Mouse (Mus musculus): ENCODE data around the gene 1110012L19Rik. TPM values are rescaled to one million over a fixed set of nuclear protein-coding genes. Genes with fewer than 3 reads are reported as not detected.
"Not testable (repeated sequence)": the region's sequence is repeated elsewhere in the genome, so short reads cannot be mapped to it uniquely, and the experiment has no call there.

The 1110012L19Rik gene
- total RNA-seq (2021) = 10 to 100 TPM; 15.3 to 15.6 TPM

DNA sequence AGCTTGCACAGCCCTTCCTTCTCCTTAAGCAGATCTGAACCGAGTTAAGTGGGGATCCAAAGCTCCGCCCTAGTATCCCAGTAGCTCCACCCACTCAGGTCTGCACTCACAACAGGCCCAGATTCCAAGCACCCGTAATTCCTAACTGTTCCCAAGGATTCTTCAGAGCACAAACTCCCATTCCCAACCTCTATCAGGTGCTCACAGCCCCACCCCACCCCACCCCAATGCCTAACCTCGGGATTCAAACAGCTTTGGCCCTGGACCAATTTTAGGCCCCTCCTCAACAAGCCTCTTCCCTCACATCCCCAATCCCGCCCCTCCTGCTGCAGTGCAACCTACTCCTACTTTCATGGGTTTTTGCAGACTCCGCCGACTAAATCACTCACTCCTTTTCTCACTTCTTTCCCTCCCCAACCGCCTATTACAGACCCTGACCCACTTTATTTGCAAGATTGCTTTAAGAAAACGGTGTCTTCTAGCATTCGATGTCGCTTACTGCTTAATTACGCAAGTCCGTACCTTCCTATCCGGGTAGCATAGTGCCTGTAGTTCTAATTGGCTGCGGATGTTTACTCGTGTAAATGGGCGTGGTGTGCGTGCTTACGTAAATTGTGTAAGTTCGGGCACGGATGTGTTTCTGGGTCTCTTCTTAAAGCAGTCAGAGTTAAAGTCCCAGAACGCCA, at the start of gene 1110012L19Rik:
1110012L19Rik (plus strand) TSS at position 602 of the 686 bp plus-strand sequence.
- intact Hi-C loops (cut with DNase I) = loop anchor here (10.0 kb wide), 1 partner anchor 89 kb away; the partner anchor contains the start of gene Tmem185a

DNA sequence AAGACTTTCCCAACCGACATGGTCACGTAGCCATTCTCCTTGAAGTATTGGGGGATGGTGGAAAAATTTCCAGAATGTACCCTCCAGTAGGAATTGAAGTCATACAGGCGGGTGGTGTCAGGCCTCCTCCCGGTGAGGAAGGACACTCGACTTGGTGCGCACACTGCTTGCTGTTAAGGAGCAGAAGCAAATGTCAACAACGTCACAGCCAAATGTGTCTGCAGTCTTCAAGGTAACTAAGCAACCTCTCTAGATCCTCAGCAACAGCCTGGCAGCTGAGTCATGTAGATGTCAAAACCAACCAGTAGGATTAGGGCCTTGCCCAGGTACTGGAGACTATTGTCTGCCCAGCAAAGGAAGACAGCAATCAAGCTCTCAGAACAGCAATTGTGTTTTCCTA, 22.7 kb upstream of the 1110012L19Rik start:
- DNase-seq = no peak
- intact Hi-C loops (cut with DNase I) = no loop called here

More for the DNA sequence above, at the start of gene 1110012L19Rik:
- DNase-seq = peak; percentile 63 to 75

DNA sequence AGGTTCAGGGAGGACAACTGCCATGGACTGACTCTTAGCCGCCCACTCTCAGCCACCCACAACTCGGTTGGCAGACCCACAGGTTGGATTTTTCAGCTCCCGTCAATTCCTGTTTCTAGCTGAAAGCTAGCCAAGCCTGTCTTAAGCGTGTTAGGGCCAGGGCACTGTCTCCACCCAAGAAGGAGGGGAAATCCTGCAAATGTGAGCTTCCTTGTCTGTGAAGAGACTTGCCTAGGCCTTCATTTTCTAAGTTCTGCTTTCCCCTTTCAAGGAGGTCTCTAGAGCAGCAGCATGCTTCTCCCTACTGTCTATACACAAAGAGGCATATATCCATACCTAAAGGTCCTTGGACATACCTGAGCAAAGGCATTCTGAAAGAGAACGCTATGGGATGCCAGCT, 22.2 kb upstream of the 1110012L19Rik start:
- no peak for DNase-seq
- intact Hi-C loops (cut with DNase I) = no loop called here

DNA sequence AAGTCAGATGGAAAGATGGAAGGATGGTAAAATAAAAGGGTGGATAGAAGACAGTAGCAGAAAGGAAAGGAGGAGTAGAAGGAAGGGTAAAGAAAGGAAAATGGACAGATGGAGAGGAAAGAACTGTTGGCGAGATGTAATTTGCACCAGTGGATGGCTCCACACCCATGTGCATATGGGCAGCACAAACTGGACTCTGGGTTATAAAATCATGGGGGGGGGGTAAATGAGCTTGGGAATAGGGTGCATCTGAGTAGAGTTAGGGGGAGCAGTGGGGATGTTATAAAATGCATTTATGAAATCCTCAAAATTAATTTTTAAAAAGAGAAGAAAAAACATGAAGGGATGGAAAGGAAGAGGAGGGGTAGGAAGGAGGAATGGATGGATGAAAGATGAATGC, 21.5 kb upstream of the 1110012L19Rik start:
- no peak for DNase-seq
- intact Hi-C loops (cut with DNase I) = no loop called here

DNA sequence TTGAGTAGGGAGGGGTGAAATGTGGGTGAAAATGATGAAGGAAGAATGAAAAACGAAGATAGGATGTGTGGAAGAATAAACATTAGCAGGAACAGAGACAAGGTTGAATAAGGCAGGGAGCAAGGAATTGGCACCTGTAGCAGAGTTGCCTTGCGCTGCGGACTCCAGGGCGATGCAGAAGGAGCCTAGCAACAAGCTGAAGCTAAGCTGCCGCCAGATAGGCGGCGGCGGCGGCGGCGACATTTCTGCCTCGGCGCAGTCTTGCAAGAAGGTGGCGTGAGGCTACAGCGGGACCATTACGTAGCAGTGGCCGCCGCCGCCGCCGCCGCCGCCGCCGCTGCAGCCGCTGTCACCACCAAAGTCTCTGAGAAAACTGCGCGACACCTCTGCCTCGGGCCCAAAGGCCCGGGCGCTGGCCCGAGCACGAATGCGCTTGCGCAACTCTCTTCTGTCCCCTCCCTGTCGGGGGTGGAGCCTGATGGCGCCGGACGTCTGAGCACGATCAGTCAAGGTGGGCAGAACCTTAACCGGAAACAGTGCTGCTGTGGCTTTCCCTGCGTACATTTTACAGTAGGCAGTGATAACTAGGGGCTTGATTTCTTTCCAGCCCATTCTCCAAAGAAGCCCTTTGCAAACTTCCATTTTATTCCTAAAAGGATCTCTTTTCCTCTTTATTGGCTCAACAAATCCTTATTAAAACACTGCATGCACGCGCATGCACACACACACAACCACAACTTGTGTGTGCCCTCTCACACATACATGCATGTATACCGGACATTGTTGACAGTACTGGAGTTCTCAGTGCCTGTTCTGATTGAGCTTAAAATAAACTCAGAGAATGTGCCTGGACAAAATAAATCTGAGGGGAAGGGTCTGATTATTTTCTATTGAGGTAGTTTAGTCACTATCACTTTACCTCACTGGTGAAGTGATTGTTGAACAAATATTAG, 20.7 kb upstream of the 1110012L19Rik start, which contains the start of gene Ids:
Ids (minus strand) TSS at position 424 of the 953 bp plus-strand sequence.
- intact Hi-C loops (cut with DNase I) = no loop called here
- DNase-seq = peak; percentile 81 to 83

DNA sequence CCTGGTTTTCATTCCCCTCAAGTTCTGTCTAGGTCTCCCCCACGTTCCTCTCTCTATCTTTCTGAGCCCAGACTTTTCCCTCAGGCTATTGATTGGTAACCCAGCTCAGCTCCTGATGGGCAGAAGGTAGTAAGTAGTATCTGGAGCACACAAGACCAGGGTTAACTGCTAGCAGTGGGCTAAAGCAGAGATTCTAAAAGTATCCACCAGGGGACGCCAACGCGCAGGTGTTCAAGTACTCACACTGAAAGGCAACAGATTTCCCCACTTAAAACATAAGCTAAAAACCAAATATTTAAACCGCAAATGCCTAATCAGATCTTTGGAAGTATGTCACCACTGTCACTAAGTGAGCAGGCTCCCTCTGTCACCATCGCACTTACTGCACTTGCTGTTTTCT, 15.9 kb upstream of the 1110012L19Rik start:
- DNase-seq; intact Hi-C loops (cut with DNase I): not testable (repeated sequence)

DNA sequence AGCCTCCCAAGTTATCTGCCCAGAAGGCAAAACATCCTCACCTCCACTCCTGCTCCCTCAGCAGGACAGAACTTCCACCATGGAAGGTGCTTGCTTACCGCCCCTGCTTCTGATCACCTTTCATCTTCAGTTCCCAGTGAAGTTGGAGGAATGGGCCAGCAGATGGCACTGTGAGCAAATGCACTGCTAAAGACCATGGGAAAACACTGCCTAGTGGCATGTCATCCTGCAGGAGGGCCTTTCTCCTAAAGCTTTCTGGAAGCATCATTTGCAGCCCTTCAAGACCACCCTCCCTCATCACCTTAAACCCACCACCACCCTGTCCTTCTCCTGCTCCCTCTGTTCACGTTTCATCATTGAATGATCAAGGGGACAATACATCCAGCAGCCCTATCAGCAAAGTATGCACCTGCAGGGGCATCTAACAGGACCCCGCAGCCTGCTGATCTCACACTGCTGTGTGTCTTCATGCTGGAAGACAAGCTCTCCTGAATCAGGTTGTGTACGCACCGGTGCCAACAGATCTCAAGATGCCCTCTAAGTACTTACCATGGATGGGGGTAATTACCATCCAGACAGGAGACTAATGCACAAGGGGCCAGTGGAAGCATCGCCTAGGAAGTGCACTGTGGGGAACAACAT, 11.1 kb upstream of the 1110012L19Rik start:
- intact Hi-C loops (cut with DNase I) = loop anchor here (5.0 kb wide), 1 partner anchor 193 kb away; no protein-coding TSS in a partner anchor
- DNase-seq = not testable (repeated sequence)

DNA sequence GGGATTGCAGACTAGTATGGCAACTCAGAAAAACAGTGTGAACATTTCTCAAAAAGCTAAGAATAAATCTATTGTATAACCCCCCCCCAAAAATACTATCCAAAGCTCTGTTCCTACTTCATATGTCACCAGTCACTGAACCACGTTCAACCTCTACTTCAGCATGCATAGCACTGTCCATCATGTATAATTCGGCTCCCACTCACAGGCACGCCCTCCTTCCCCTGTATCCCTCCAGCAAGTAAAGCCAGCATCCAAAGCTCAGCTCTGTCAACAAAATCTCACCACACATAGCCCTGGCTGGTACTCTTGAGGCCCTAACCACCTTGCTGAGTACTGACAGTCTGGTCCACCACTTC, 781 bp upstream of the 1110012L19Rik start:
- no peak for DNase-seq
- intact Hi-C loops (cut with DNase I) = loop anchor here (10.0 kb wide), 1 partner anchor 90 kb away; the partner anchor contains the start of gene Tmem185a

DNA sequence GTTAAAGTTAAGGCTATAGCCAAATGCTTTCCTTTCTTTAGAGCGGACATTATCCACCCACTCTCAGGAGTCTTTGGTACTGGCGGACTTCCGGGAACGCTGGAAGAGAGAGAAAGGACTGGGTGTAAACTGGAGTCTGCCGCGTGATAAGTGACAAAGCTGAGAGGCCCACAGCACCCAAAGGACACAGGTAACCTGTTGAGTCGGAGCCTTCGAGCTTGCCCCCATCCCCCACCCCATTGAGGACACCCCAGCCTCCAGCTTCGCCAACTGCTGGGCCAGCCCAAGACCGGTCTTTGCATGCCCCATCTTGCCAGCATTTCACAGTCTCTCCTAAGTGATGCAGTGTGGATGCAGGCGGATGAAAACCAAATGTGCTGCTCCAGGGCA, 280 bp downstream of the 1110012L19Rik start:
- intact Hi-C loops (cut with DNase I) = loop anchor here (10.0 kb wide), 1 partner anchor 89 kb away; the partner anchor contains the start of gene Tmem185a
- peak in 1 of 2 experiments; percentile 8 for DNase-seq

DNA sequence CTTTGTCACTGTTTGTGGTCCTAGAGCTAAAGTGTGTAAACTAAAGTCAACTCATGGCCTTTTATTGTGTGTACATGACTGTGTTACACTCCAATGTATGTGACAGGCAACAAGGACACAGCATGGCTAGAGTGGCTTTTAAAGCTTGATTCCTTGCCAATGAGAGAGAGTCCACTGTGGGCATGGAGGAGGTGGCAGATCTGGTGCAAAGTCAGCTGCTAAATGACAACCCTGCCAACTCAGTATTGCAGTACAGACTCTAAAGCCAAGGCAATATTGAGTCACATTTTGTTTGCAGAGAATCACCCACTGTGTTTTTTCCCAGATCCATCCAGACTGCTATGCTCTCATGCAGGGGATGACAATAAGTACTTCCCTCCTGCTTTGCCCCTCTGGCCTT, 7.0 kb downstream of the 1110012L19Rik start:
- intact Hi-C loops (cut with DNase I); DNase-seq: not testable (repeated sequence)

DNA sequence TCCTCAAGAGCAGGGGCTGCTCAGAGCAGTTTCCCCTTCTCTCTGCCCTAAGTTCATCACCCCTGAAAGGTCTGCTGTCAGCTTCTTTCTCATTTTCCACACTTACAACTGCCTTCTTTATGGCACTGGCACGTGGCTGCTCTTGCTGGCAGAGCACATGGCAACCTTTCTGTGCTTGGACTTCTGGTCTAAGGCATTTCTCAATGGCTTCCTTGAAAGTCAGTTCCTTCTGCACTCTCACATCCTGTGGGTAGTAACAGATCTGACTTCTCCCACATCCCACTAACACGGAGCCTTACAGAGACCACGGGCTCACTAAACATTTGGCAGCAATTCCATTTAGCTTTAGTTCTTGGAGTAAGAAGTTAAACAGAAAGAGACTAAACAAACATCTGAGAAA, 39.8 kb downstream of the 1110012L19Rik start:
- DNase-seq; intact Hi-C loops (cut with DNase I): not testable (repeated sequence)

Other genes with a start within 250 kb of the 1110012L19Rik start
- 10 to 100 TPM; 22.4 to 22.9 TPM for gene Ids, start 20.8 kb upstream of the 1110012L19Rik start, total RNA-seq (2021)
- gene Tmem185a, start 91.3 kb downstream of the 1110012L19Rik start, total RNA-seq (2021) = 10 to 100 TPM; 21.7 to 26.3 TPM